Mouse (Mus musculus) neural tube, embryonic 14.5 days (tissue): ENCODE data around the gene Hopx. TPM values are rescaled to one million over a fixed set of nuclear protein-coding genes. Genes with fewer than 3 reads are reported as not detected.

Experiments
- ATAC-seq: fragments of 200-750 bp; cut with Nextera tagmentation; 2 replicates; pipeline ENCODE4 v1.8.0; 2017; ENCODE audit warnings: low read depth, mild to moderate bottlenecking, moderate TSS enrichment, moderate library complexity
- H3K27ac ChIP-seq: fragments of 300-500 bp; sonication (generic); 2 replicates; pipeline ENCODE4 v1.5.1; 2014; ENCODE audit warnings: low read depth, mild to moderate bottlenecking, control low read depth, low read length, moderate library complexity, mixed read lengths
- H3K27me3 ChIP-seq: fragments of 300-500 bp; sonication (generic); 2 replicates; pipeline ENCODE4 v1.6.1; 2014; ENCODE audit warnings: low read length; ENCODE audit not compliant: control insufficient read depth, insufficient read depth
- H3K36me3 ChIP-seq: fragments of 300-500 bp; sonication (generic); 2 replicates; pipeline ENCODE4 v1.6.1; 2014; ENCODE audit warnings: low read length, mixed read lengths; ENCODE audit not compliant: control insufficient read depth, insufficient read depth
- H3K4me1 ChIP-seq: fragments of 300-500 bp; sonication (generic); 2 replicates; pipeline ENCODE4 v1.6.1; 2014; ENCODE audit warnings: low read length; ENCODE audit not compliant: control insufficient read depth, insufficient read depth
- H3K4me2 ChIP-seq: fragments of 300-500 bp; sonication (generic); 2 replicates; pipeline ENCODE4 v1.6.1; 2014; ENCODE audit warnings: mild to moderate bottlenecking, low read depth, low read length, control low read depth
- H3K4me3 ChIP-seq: fragments of 300-500 bp; sonication (generic); 2 replicates; pipeline ENCODE4 v1.5.1; 2014; ENCODE audit warnings: low read depth, low read length, control low read depth, mixed read lengths
- H3K9ac ChIP-seq: fragments of 300-500 bp; sonication (generic); replicated peaks from 2 replicates; pipeline ENCODE4 v1.6.1; 2014; ENCODE audit warnings: low read depth, mild to moderate bottlenecking, control low read depth, low read length, mixed read lengths
- H3K9me3 ChIP-seq: fragments of 300-500 bp; sonication (generic); 2 replicates; pipeline ENCODE4 v1.6.1; 2016; ENCODE audit warnings: low read length; ENCODE audit not compliant: control insufficient read depth
- WGBS: fragments of 180-500 bp; shearing (Covaris S2); extraction: QIAGEN DNeasy Blood & Tissue Kit; methylation state at CpG from one replicate; pipeline ENCODE4 v1.1.7; 2014; 5-methylcytosine and 5-hydroxymethylcytosine counted together
- polyA plus RNA-seq: library from polyadenylated mRNA; unstranded; fragments of >200 nt; fragmentation: Nextera tagmentation; extraction: Ambion mirVana; gene quantifications from 2 replicates; pipeline ENCODE4 v1.2.1, GENCODE M21; 2014

Gene Hopx
- polyA plus RNA-seq, 1 experiment from 2014 or later = 29.3 TPM

DNA sequence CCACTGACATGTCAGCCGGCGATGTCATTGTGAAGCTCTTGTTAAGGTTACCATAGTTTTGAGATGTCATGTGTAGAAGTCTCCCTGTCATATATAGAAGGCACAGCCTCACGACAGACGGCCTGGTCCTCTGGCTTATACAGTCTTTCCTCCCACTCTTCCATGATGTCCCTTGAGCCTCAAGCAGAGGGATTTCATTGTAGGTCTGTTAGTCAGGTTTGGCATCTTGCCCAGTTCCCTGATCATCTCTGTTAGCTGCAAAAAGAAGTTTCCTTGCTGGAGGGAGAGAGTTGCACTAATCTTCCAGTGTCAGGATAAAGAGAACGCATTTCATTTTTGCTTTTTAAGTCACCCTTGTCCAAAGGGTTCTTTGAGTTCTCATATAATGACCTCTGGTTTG, 62.3 kb downstream of the Hopx start:
- no peaks in the 10 kb centered on the region; the same call in 1 of the 2 replicates for H3K9me3 ChIP-seq
- no peak overlapping the region for H3K4me2 ChIP-seq
- H3K27me3 ChIP-seq = no peaks in the 10 kb centered on the region
- H3K4me1 ChIP-seq = no peaks in the 10 kb centered on the region
- no peak overlapping the region for H3K4me3 ChIP-seq
- H3K36me3 ChIP-seq = no peaks in the 10 kb centered on the region
- no peak overlapping the region for H3K9ac ChIP-seq
- ATAC-seq = no peak
- H3K27ac ChIP-seq = no peak overlapping the region
- WGBS = 87% methylated on average over 5 of the region's 5 CpGs

DNA sequence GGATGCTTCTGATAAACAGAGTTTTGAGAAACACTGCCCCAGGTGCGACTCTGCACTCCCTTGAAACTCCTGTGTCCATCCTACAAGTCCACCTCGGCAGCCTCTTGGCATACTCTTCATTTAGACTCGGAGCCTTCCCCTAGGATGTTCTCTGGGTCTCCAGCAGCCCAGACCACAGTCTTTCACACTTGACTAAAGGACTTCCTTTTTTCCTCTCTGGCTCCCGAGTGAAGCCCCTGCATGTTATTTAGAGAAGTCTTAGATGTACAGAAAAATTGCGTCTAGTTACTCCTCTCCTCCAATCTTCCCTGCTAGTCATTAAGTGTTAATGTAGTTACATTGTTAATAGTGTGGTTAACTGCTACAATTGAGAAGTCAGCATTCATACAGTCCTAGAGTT, 70.6 kb downstream of the Hopx start:
- no peaks in the 10 kb centered on the region for H3K9me3 ChIP-seq
- no peak overlapping the region for H3K4me2 ChIP-seq
- H3K4me1 ChIP-seq = no peaks in the 10 kb centered on the region
- H3K9ac ChIP-seq = no peak overlapping the region
- H3K27me3 ChIP-seq = no peaks in the 10 kb centered on the region
- 48% methylated on average over 5 of the region's 5 CpGs for WGBS
- no peaks in the 10 kb centered on the region for H3K36me3 ChIP-seq
- no peak overlapping the region for H3K27ac ChIP-seq
- ATAC-seq = no peak
- no peak overlapping the region for H3K4me3 ChIP-seq

DNA sequence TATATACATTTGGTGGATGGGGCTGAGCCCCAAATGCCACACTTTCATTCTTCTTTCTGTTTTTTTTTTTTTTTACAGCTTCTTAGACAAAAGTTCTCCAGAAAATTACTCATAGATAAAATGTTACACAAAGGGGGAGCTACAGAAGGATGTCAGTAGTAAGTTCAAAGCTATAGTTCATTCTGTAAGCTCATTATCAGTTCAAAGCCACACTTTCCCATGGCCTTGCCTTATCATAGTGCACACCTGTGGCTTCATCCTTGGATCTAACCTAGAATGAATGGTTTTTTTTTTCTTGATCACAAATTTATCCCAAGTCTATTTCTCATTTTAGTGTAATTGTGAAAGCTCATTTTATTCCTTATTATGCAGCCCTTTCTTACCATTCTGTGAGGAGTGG, 75.5 kb downstream of the Hopx start:
- Histone ChIP-seq H3K27ac (no peak overlapping the region), H3K36me3 (no peaks in the 10 kb centered on the region), H3K9ac (no peak overlapping the region), H3K27me3 (no peaks in the 10 kb centered on the region), H3K4me1 (no peaks in the 10 kb centered on the region), H3K4me3 (no peak overlapping the region), H3K4me2 (no peak overlapping the region), H3K9me3 (no peaks in the 10 kb centered on the region)
- ATAC-seq = no peak

DNA sequence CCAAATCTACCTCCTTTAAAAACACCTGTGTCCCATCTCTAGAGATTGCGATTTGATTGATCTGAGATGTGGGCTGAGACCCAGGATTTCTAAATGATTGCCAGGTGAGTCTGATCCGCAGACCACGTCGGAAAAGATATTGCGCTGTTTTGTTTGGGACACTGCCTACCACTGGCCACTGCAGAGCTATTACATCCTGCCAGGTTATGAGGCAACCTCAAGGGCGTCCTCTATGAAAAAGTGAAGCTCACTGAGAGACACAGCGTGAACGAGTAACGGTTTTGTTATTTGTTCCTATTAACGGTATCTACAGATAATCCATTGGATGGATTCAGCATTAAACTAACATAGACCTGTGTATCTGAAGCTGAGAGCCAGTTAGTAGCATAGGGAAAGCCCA, 76.5 kb downstream of the Hopx start:
- no peak overlapping the region for H3K27ac ChIP-seq
- no peaks in the 10 kb centered on the region for H3K9me3 ChIP-seq
- 87% methylated on average over 10 of the region's 10 CpGs for WGBS
- H3K9ac ChIP-seq = no peak overlapping the region
- no peak overlapping the region for H3K4me2 ChIP-seq
- ATAC-seq = no peak
- H3K4me1 ChIP-seq = no peaks in the 10 kb centered on the region
- no peaks in the 10 kb centered on the region for H3K27me3 ChIP-seq
- no peak overlapping the region for H3K4me3 ChIP-seq
- no peaks in the 10 kb centered on the region for H3K36me3 ChIP-seq

Other genes with a start within 250 kb of the Hopx start
- gene Aasdh, start 209.6 kb downstream of the Hopx start, polyA plus RNA-seq = 18.8 and 22.1 TPM in 2 replicates
- 165 and 174 TPM in 2 replicates for gene Paics, start 163.8 kb downstream of the Hopx start, polyA plus RNA-seq
- gene Ppat, start 163.5 kb downstream of the Hopx start, polyA plus RNA-seq = 12.8 and 13.4 TPM in 2 replicates
- gene Srp72, start 140.4 kb downstream of the Hopx start, polyA plus RNA-seq = 87.6 and 93.3 TPM in 2 replicates
- gene Arl9, start 111.1 kb downstream of the Hopx start, polyA plus RNA-seq = not detected in 2 replicates
- gene Thegl, start 99.1 kb downstream of the Hopx start, polyA plus RNA-seq = 0.40 and 0.86 TPM in 2 replicates
- 3.7 and 6.0 TPM in 2 replicates for gene Spink2, start 96.3 kb upstream of the Hopx start, polyA plus RNA-seq
- 5.2 and 8.1 TPM in 2 replicates for gene Rest, start 150.4 kb upstream of the Hopx start, polyA plus RNA-seq
- 32.1 and 36.6 TPM in 2 replicates for gene Noa1, start 195.0 kb upstream of the Hopx start, polyA plus RNA-seq
- 58.7 and 72.9 TPM in 2 replicates for gene Polr2b, start 195.0 kb upstream of the Hopx start, polyA plus RNA-seq